Mouse (Mus musculus): Measurements from ENCODE around the gene Ube2dnl1.

GRCm38 (mm10) chrX:114903391-114903790 lies 1.4 kb upstream of the Ube2dnl1 start:
- TF ChIP-seq CTCF (IDR thresholded peaks at IDR 0.05; ENCODE audit: borderline replicate concordance, insufficient read depth, low read length), result no peak
- no peak for TF ChIP-seq POLR2A (IDR thresholded peaks at IDR 0.05; ENCODE audit: low read depth, low read length)
